Mouse (Mus musculus) liver, adult 2 months (tissue): ENCODE data around the gene Cntnap5a.

Source experiments
- CTCF ChIP-seq: fragments of 200-500 bp; IDR thresholded peaks from 2 replicates; pipeline ENCODE4 v1.5.1; 2011; ENCODE audit warnings: low read depth, low read length, control low read depth
- POLR2A ChIP-seq: fragments of 200-500 bp; IDR thresholded peaks from 2 replicates; pipeline ENCODE4 v1.6.1; 2011; ENCODE audit warnings: low read length, control low read depth; ENCODE audit not compliant: insufficient read depth; ENCODE audit errors: extremely low read depth

DNA sequence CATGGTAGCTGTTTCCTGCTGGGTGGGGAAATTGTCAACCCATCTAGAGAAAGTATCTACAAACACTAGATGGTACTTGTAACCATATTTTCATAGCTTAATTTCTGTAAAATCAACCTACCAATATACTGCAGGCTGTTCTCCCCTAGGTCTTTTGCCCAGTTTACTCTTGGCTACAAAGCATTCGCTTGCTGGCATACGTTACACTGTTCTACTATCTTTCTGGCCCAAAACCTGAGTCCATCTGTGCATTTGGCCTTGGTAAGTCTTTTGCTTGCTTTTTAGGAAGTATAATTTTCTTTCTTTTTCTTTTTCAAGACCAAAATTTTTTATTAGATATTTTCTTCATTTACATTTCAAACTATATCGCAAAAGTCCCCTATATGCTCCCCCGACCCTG is 686.3 kb downstream of the Cntnap5a start:
- TF ChIP-seq CTCF: no peak
- TF ChIP-seq POLR2A: no peak
